Mouse (Mus musculus) pancreas, adult 10 weeks (tissue): ENCODE results near the gene Olfr559. TPM values are rescaled to one million over a fixed set of nuclear protein-coding genes. Genes with fewer than 3 reads are reported as not detected.

ENCODE experiments used
- polyA plus RNA-seq: library from polyadenylated mRNA; stranded (reverse); fragments of 350-450 nt; fragmentation: Illumina TruSeq; extraction: RNeasy Lipid Tissue Mini Kit (QIAGEN cat#74804); gene quantifications from one replicate; pipeline ENCODE4 v1.2.3, GENCODE M21; 2015; ENCODE audit warnings: low read depth, low replicate concordance; ENCODE audit not compliant: insufficient read depth

The Olfr559 gene
- not detected for polyA plus RNA-seq

DNA sequence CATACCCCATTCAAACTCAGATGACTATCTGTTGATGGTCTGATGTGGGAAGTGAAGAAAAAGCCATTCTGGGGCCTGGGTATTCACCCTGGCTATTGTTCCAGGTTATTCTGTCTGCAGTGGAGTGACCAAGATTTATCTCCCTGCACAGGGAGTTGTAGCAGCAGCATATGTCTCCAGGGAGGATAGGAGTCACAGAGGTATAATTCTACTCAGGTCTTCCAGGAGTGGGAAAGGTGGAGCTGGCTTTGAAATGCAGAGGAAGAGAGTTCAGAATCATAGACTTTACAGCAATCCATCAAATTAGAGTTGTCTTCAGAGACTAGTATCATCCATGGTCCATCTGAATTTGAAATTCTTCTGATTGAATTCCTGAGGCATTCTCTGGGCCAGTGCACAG lies at the start of gene Olfr559:
TSS of gene Olfr559 (minus strand) at position 101 of the 400 bp plus-strand sequence.

DNA sequence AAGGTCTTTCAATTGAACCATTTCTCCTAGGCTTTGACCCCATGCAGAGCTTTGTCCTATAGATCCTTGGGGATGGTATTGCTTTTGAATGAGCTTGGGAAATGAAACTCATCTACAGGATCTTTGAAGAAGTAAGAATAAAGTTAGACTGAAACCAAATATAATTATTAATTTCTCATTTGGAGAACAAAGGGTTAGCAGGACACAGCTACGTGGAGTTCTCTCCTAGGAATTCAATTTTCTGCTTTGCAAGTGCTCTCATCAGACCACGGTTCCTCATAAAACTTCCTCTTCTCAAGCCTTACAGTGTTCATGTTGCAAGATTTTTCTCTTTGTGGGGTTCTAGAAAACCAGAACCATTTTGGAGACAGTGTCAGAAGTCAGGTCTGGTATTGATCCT lies 43.6 kb upstream of the Olfr559 start, which contains the start of gene Olfr561:
TSS of gene Olfr561 (plus strand) at position 301 of the 400 bp plus-strand sequence.

DNA sequence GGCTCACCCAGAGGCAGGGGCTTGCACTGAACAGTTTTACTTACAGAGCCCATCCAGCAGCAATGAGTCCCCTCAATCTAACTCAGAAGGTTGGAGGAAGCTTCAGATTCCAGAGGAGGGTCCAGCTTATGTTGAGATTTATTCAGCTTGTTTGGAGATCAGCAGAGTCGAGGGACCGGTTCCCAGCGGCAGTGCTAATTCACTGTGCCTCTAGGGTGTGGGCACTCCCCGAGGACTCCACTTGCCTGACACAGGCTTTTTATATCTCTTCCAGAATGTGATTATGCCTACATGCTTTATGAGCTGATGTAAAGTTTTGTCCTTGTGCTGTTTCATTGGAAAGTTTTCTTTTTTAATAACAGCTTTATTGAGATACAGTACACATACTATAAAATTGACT lies 32.0 kb upstream of the Olfr559 start, which contains the start of the genes Olfr560 and Olfr78:
TSS of gene Olfr560 (minus strand) at position 101 of the 400 bp plus-strand sequence.
TSS of gene Olfr78 (minus strand) at position 206 of the 400 bp plus-strand sequence.

DNA sequence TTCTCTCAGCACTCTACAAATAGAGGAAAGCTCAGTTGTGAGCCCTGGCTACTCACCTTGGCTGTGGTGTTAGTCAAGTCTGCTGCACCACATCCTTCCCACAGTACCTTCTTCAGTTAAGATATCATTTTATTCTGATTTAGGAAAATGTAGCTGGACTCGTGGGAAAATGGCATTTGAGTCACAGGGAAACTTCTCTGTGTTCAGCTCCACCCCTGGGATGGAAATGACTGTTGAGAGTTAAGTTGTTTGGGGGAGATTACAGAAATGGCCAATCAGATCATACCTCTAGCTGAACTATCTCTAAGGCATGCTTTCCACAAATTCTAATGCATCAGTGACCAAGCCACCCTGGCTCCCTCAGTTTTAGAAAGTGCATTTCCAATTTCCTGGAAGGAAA lies 8.3 kb downstream of the Olfr559 start, which contains the start of gene Olfr33:
TSS of gene Olfr33 (minus strand) at position 101 of the 400 bp plus-strand sequence.

DNA sequence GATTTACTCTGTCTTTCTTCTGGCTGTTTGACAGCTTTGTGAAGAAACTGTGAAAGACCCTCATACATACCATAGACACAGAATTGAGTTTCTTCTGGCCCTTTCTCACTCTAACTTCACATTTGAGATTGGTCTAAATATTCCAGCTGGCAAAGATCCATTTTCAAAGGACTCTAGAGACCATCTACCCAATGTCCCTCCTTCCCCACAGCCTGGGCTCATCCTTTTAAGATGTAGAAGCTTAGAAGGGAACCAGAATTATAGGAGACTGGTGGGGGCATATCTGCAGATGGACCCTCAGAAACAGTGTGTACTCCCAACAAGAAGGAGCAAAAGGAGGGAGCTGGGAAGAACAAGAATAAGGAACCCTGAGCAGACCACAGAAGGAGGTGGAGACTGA lies 25.4 kb downstream of the Olfr559 start, which contains the start of gene Olfr558:
TSS of gene Olfr558 (plus strand) at position 301 of the 400 bp plus-strand sequence.

DNA sequence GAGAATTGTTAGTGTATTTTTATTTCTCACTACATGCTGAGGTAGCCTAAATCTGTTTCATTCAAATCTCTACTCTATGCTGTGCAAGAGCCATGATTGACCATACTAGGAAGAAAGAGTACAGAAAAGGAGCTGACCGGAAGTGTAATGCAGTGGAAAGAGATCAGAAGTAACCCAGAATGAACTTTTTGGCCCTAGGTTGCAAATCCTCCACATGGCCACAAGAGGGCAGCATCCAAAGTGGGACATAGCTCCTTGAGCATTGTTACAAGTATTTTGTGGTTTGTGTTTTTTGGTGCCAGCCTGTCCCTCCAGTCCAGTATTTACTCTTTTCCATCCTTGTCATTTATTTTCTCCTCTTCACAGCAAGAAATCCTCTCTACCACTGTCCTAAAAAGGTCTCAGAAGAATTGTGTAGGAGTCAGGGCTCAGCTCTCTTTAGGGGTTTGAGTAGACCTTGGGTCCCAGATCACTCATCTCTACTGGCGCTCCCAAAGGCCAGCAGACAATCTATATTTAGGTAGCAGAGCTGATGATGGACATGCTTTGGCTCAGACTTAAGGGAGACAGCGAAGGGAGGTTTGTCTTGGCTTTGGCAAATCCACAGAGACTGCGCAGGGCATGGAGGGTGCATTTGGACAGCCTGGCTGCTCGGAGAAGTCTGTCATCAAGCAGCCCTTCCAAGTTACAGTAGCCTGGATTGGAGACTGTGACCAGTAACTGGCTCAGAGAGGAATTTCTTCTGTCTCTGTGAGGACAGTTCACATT lies 31.7 kb downstream of the Olfr559 start, which contains the start of gene Olfr557:
TSS of gene Olfr557 (plus strand) at position 553 of the 768 bp plus-strand sequence.

DNA sequence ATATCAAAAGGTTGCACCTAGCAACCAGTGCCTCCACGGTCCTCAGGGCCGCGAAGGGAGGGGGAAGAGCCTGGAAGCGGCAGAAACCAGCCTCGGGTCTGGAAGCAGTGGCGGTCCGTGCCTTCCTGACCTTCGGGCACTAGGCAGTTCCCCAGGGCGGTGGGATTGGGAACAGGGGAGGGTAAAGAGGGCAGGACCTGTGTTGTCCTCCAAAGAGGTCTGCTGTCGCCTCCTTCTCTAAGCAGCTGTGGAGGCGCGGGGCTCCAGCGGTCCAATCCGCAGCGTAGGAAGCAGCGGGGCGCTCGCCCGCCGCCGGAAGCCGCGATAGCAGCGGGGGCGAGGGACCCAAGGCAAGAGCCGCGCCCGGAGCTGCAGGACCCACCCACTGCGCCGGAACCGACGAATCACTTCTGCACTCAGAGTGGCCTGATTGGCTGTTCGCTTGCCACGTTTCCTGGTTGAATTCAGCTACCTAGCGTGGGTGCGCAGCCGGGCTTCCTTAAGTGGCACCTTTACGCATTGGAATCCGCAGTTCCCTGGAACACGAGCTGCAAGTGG lies 40.3 kb downstream of the Olfr559 start, which contains the start of gene Trim68:
TSS of gene Trim68 (minus strand) at position 384 of the 558 bp plus-strand sequence.

Other genes with a start within 250 kb of the Olfr559 start
- gene Olfr543, start 245.8 kb downstream of the Olfr559 start, polyA plus RNA-seq = not detected
- not detected for gene Olfr544, start 239.2 kb downstream of the Olfr559 start, polyA plus RNA-seq
- not detected for gene Olfr545, start 227.9 kb downstream of the Olfr559 start, polyA plus RNA-seq
- not detected for gene Olfr547, start 192.7 kb downstream of the Olfr559 start, polyA plus RNA-seq
- not detected for gene Olfr548-ps1, start 186.6 kb downstream of the Olfr559 start, polyA plus RNA-seq
- gene Olfr549, start 177.6 kb downstream of the Olfr559 start, polyA plus RNA-seq = not detected
- gene Trim21, start 162.0 kb downstream of the Olfr559 start, polyA plus RNA-seq = 3.7 TPM
- not detected for gene Olfr550, start 156.0 kb downstream of the Olfr559 start, polyA plus RNA-seq
- not detected for gene Olfr551, start 135.6 kb downstream of the Olfr559 start, polyA plus RNA-seq
- gene Olfr552, start 129.7 kb downstream of the Olfr559 start, polyA plus RNA-seq = not detected
- gene Olfr553, start 109.3 kb downstream of the Olfr559 start, polyA plus RNA-seq = not detected
- gene Olfr554, start 89.1 kb downstream of the Olfr559 start, polyA plus RNA-seq = not detected
- not detected for gene Olfr555, start 68.7 kb downstream of the Olfr559 start, polyA plus RNA-seq
- not detected for gene Olfr556, start 62.6 kb downstream of the Olfr559 start, polyA plus RNA-seq
- 4.4 TPM for gene Trim68, start 40.2 kb downstream of the Olfr559 start, polyA plus RNA-seq
- gene Olfr557, start 31.6 kb downstream of the Olfr559 start, polyA plus RNA-seq = not detected
- 0.44 TPM for gene Olfr558, start 25.3 kb downstream of the Olfr559 start, polyA plus RNA-seq
- not detected for gene Olfr33, start 8.4 kb downstream of the Olfr559 start, polyA plus RNA-seq
- not detected for gene Olfr560, start 31.9 kb upstream of the Olfr559 start, polyA plus RNA-seq
- 2.1 TPM for gene Olfr78, start 32.0 kb upstream of the Olfr559 start, polyA plus RNA-seq
- gene Olfr561, start 43.7 kb upstream of the Olfr559 start, polyA plus RNA-seq = not detected
- not detected for gene Olfr564, start 76.0 kb upstream of the Olfr559 start, polyA plus RNA-seq
- not detected for gene Olfr566, start 131.3 kb upstream of the Olfr559 start, polyA plus RNA-seq
- gene Olfr568, start 149.6 kb upstream of the Olfr559 start, polyA plus RNA-seq = not detected
- not detected for gene Olfr569, start 163.4 kb upstream of the Olfr559 start, polyA plus RNA-seq
- not detected for gene Olfr570, start 167.1 kb upstream of the Olfr559 start, polyA plus RNA-seq
- not detected for gene Olfr571, start 190.0 kb upstream of the Olfr559 start, polyA plus RNA-seq
- gene Olfr572, start 196.9 kb upstream of the Olfr559 start, polyA plus RNA-seq = not detected
- gene Olfr573-ps1, start 215.1 kb upstream of the Olfr559 start, polyA plus RNA-seq = not detected
- gene Olfr574, start 221.0 kb upstream of the Olfr559 start, polyA plus RNA-seq = not detected
- not detected for gene Olfr575, start 231.3 kb upstream of the Olfr559 start, polyA plus RNA-seq
- gene Olfr576, start 235.2 kb upstream of the Olfr559 start, polyA plus RNA-seq = not detected
- not detected for gene Olfr577, start 248.5 kb upstream of the Olfr559 start, polyA plus RNA-seq